9 mouse cellular contexts compared by ENCODE assay signal in genomic region chr2:121480498-121480897, GRCm38 (mm10). TPM values are rescaled to one million over a fixed set of nuclear protein-coding genes. Genes with fewer than 3 reads are reported as not detected.
DNase-seq lines count a peak whose midpoint lies in the region; ATAC-seq lines count a peak whose summit lies in the region.
"Had no signal": no experiment of that assay in that cellular context is flagged by ENCODE, and none has a peak within 500 bp of the region (broad histone marks: within the 10 kb centered on the region; RNA-seq: fewer than 3 reads in every experiment).

No protein-coding gene starts in this region.

- no peaks in the 10 kb centered on the region for H3K9me3 ChIP-seq in liver, embryonic 11.5 days (ENCODE audit: control insufficient read depth, low read length)
- H3K9me3 ChIP-seq: lung, embryonic 15.5 days had no signal

- no peak overlapping the region for H3K4me2 ChIP-seq in liver, embryonic 11.5 days
- H3K4me2 ChIP-seq: lung, embryonic 15.5 days had no signal

- no peaks in the 10 kb centered on the region for H3K36me3 ChIP-seq in liver, embryonic 11.5 days (ENCODE audit: control insufficient read depth, insufficient read depth, low read length)
- H3K36me3 ChIP-seq: lung, embryonic 15.5 days had no signal

- no peak overlapping the region for H3K27ac ChIP-seq in liver, embryonic 11.5 days (ENCODE audit: low read depth, low read length)
- H3K27ac ChIP-seq: lung, embryonic 15.5 days had no signal

- no peaks in the 10 kb centered on the region for H3K4me1 ChIP-seq in liver, embryonic 11.5 days (replicated peaks; ENCODE audit: control insufficient read depth, insufficient read depth, low read length)
- H3K4me1 ChIP-seq: lung, embryonic 15.5 days had no signal

- 48% methylated on average over 3 of the region's 3 CpGs for WGBS in liver, embryonic 11.5 days

- H3K27me3 ChIP-seq in liver, embryonic 11.5 days (replicated peaks; ENCODE audit: control insufficient read depth, insufficient read depth, low read length) = no peaks in the 10 kb centered on the region
- H3K27me3 ChIP-seq: lung, embryonic 15.5 days had no signal

- no peak; the same call in 1 of the 2 replicates for ATAC-seq in liver, embryonic 11.5 days (replicated peaks; ENCODE audit: low FRiP score)
- peak; percentile 71 for ATAC-seq in activated CD4-positive, CD25-positive, alpha-beta regulatory T cell, adult 4 months

- peak; percentile 48 for DNase-seq in liver
- no peak for DNase-seq in liver, embryonic 11.5 days (ENCODE audit: low spot score)
- peak; percentile 29 for DNase-seq in kidney, postnatal 10 days
- peak; percentile 15 to 50 for DNase-seq in natural killer cell, adult 2 months (ENCODE audit: low spot score in 2 of 2)
- DNase-seq in urinary bladder, postnatal 4 days (ENCODE audit: low spot score in 2 of 2) = no peak
- DNase-seq in right cerebral cortex, adult 18-20 months = no peak
- DNase-seq in cerebellum, postnatal 4 days (ENCODE audit: low spot score in 2 of 2) = no peak

- no peak overlapping the region for H3K9ac ChIP-seq in liver, embryonic 11.5 days (ENCODE audit: low read depth, low read length)
- H3K9ac ChIP-seq: lung, embryonic 15.5 days had no signal

- no peak overlapping the region for H3K4me3 ChIP-seq in liver, embryonic 11.5 days (ENCODE audit: low read depth, low read length)
- H3K4me3 ChIP-seq: lung, embryonic 15.5 days had no signal

RNA-seq across cellular contexts. Expression of gene Mfap1b, which starts 6.6 kb away (rescaled TPM):
- 43.2 and 44.0 TPM in 2 replicates for polyA plus RNA-seq in liver, embryonic 11.5 days (2014; fragmentation: Nextera tagmentation; extraction: Ambion mirVana)
- 100 to 1,000 TPM in 1 of 2 experiments, 10 to 100 TPM in 1; 82.1 to 109 TPM for polyA plus RNA-seq in activated CD4-positive, CD25-positive, alpha-beta regulatory T cell, adult 4 months (2017; shearing (Covaris generic))

RNA-seq across cellular contexts. Expression of gene Serinc4, which starts 23.9 kb away (rescaled TPM):
- 0.12 TPM in 1 of 2 replicates, not detected in the other for polyA plus RNA-seq in liver, embryonic 11.5 days (2014; fragmentation: Nextera tagmentation; extraction: Ambion mirVana)
- polyA plus RNA-seq in activated CD4-positive, CD25-positive, alpha-beta regulatory T cell, adult 4 months (2017; shearing (Covaris generic)) = not detected

RNA-seq across cellular contexts. Expression of gene Mfap1a, which starts 26.0 kb away (rescaled TPM):
- polyA plus RNA-seq in liver, embryonic 11.5 days (2014; fragmentation: Nextera tagmentation; extraction: Ambion mirVana) = 22.4 and 23.0 TPM in 2 replicates
- 10 to 100 TPM; 32.7 to 47.6 TPM for polyA plus RNA-seq in activated CD4-positive, CD25-positive, alpha-beta regulatory T cell, adult 4 months (2017; shearing (Covaris generic))

RNA-seq across cellular contexts. Expression of gene Wdr76, which starts 26.0 kb away (rescaled TPM):
- 15.4 and 15.5 TPM in 2 replicates for polyA plus RNA-seq in liver, embryonic 11.5 days (2014; fragmentation: Nextera tagmentation; extraction: Ambion mirVana)
- 10 to 100 TPM; 10.1 to 20.5 TPM for polyA plus RNA-seq in activated CD4-positive, CD25-positive, alpha-beta regulatory T cell, adult 4 months (2017; shearing (Covaris generic))

RNA-seq across cellular contexts. Expression of gene Hypk, which starts 27.4 kb away (rescaled TPM):
- 146 and 164 TPM in 2 replicates for polyA plus RNA-seq in liver, embryonic 11.5 days (2014; fragmentation: Nextera tagmentation; extraction: Ambion mirVana)
- polyA plus RNA-seq in activated CD4-positive, CD25-positive, alpha-beta regulatory T cell, adult 4 months (2017; shearing (Covaris generic)) = 100 to 1,000 TPM; 120 to 207 TPM

Comparison
In these comparisons a context has a peak if more than half of its experiments do, and no peak if none do; other contexts are left out.
1. DNase-seq: peak in liver (single experiment), kidney, postnatal 10 days (single experiment) and natural killer cell, adult 2 months (2 of 2); none in liver, embryonic 11.5 days (single experiment), urinary bladder, postnatal 4 days (0 of 2), right cerebral cortex, adult 18-20 months (single experiment) and cerebellum, postnatal 4 days (0 of 2).